Mouse (Mus musculus) left cerebral cortex, adult 9 months (tissue): ENCODE measurements around the gene Evx2.

Source experiments
- DNase-seq, 2 experiments: peaks; one replicate each; pipeline ENCODE4 v3.0.0; 2022; ENCODE audit warnings: low spot score in 2 of 2

Gene Evx2

GRCm38 (mm10) chr2:74681594-74682531, 22.5 kb upstream of the Evx2 start:
- DNase-seq = no peak

- no peak for DNase-seq
These were observed 21.4 kb upstream of the Evx2 start for GRCm38 (mm10) chr2:74680561-74681398.

GRCm38 (mm10) chr2:74679980-74680379, 20.6 kb upstream of the Evx2 start:
- DNase-seq = no peak

- no peak for DNase-seq
These were observed 20.2 kb upstream of the Evx2 start for GRCm38 (mm10) chr2:74679596-74679971.

- DNase-seq = no peak
These were observed 19.7 kb upstream of the Evx2 start, which contains the start of gene Hoxd11 for GRCm38 (mm10) chr2:74678891-74679595. Gene Hoxd11 (plus strand): TSS chr2:74679557.

GRCm38 (mm10) chr2:74677106-74677505, 17.7 kb upstream of the Evx2 start:
- DNase-seq = no peak

GRCm38 (mm10) chr2:74676376-74677052, 17.2 kb upstream of the Evx2 start:
- no peak for DNase-seq

GRCm38 (mm10) chr2:74675666-74676282, 16.4 kb upstream of the Evx2 start:
- no peak for DNase-seq

GRCm38 (mm10) chr2:74674881-74675665, 15.7 kb upstream of the Evx2 start, which contains the start of gene Hoxd12:
Gene Hoxd12 (plus strand): TSS chr2:74675013.
- no peak for DNase-seq

- no peak for DNase-seq
These were observed 14.6 kb upstream of the Evx2 start for GRCm38 (mm10) chr2:74673835-74674425.

GRCm38 (mm10) chr2:74672481-74673362, 13.4 kb upstream of the Evx2 start:
- DNase-seq = no peak

- DNase-seq = no peak
These were observed 12.5 kb upstream of the Evx2 start for GRCm38 (mm10) chr2:74671847-74672246.

GRCm38 (mm10) chr2:74670632-74671188, 11.4 kb upstream of the Evx2 start:
- DNase-seq = no peak

- no peak for DNase-seq
These were observed 10.4 kb upstream of the Evx2 start for GRCm38 (mm10) chr2:74669650-74670235.

GRCm38 (mm10) chr2:74669230-74669578, 9.8 kb upstream of the Evx2 start:
- DNase-seq = no peak

- DNase-seq = no peak
These were observed 9.2 kb upstream of the Evx2 start for GRCm38 (mm10) chr2:74668370-74669229.

GRCm38 (mm10) chr2:74667842-74668357, 8.5 kb upstream of the Evx2 start, which contains the start of gene Hoxd13:
Gene Hoxd13 (plus strand): TSS chr2:74668310.
- no peak for DNase-seq
